Mouse (Mus musculus): ENCODE data around the gene Olfr1449. TPM values are rescaled to one million over a fixed set of nuclear protein-coding genes. Genes with fewer than 3 reads are reported as not detected.
"Not testable (repeated sequence)": the region's sequence is repeated elsewhere in the genome, so short reads cannot be mapped to it uniquely, and the experiment has no call there.

The Olfr1449 gene
- polyA plus RNA-seq, 1 experiment = not detected

- H3ac ChIP-seq (ENCODE audit: control insufficient read depth, insufficient read length) = no peak within 1 kb of the TSS
- TF ChIP-seq REST (IDR thresholded peaks at IDR 0.05; ENCODE audit: insufficient read depth, insufficient read length) = no peak
- TF ChIP-seq CEBPB (IDR thresholded peaks at IDR 0.05; ENCODE audit: insufficient read depth, poor library complexity, severe bottlenecking) = no peak
- no peak for TF ChIP-seq POLR2A (IDR thresholded peaks at IDR 0.05; ENCODE audit: insufficient read length, low read depth)
- no peak for TF ChIP-seq MYOG (IDR thresholded peaks at IDR 0.05; ENCODE audit: control insufficient read depth in 1 of 3, insufficient read depth in 1 of 3, insufficient read length in 2 of 3, low read depth in 2 of 3)
- no peak for TF ChIP-seq SRF (IDR thresholded peaks at IDR 0.05; ENCODE audit: control insufficient read depth, insufficient read length, low read depth)
- TF ChIP-seq TCF12 (IDR thresholded peaks at IDR 0.05; ENCODE audit: insufficient read depth, poor library complexity, severe bottlenecking) = no peak
- TF ChIP-seq POLR2AphosphoS2 (IDR thresholded peaks at IDR 0.05; ENCODE audit: insufficient read length, low read depth) = no peak
- TF ChIP-seq E2F4 (IDR thresholded peaks at IDR 0.05; ENCODE audit: insufficient read depth) = no peak
- no peak for TF ChIP-seq TCF3 (IDR thresholded peaks at IDR 0.05; ENCODE audit: insufficient read length, low read depth)
- no peak for TF ChIP-seq MAX (IDR thresholded peaks at IDR 0.05; ENCODE audit: low read depth)
- no peak for TF ChIP-seq USF1 (IDR thresholded peaks at IDR 0.05; ENCODE audit: low read depth)
- no peak for TF ChIP-seq MYOD1 (IDR thresholded peaks at IDR 0.05; ENCODE audit: control insufficient read depth in 1 of 3, insufficient read length in 2 of 3, low read depth in 2 of 3)
- H3K79me2 ChIP-seq (ENCODE audit: control insufficient read depth, insufficient read depth) = no peaks in the 10 kb centered on the region
- no peaks in the 10 kb centered on the region for H3K27me3 ChIP-seq (ENCODE audit: control insufficient read depth, insufficient read depth, insufficient read length)
- no peaks in the 10 kb centered on the region for H3K36me3 ChIP-seq (ENCODE audit: control insufficient read depth, insufficient read depth)
- H3K4me3 ChIP-seq = no peak within 1 kb of the TSS
- H3K4me2 ChIP-seq (ENCODE audit: low read depth) = no peak within 1 kb of the TSS
Measured at GRCm38 (mm10) chr19:12949958-12950357, 19.3 kb downstream of the Olfr1449 start, which contains the start of gene Olfr1450. Gene Olfr1450, plus strand, starts transcription at chr19:12950258.

GRCm38 (mm10) chr19:12970082-12970481 is 39.4 kb downstream of the Olfr1449 start:
- not testable (repeated sequence) for H3K27me3 ChIP-seq (ENCODE audit: control insufficient read depth, insufficient read depth, insufficient read length); H3ac ChIP-seq (ENCODE audit: control insufficient read depth, insufficient read length); H3K36me3 ChIP-seq (ENCODE audit: control insufficient read depth, insufficient read depth); H3K4me3 ChIP-seq; H3K79me2 ChIP-seq (ENCODE audit: control insufficient read depth, insufficient read depth); H3K4me2 ChIP-seq (ENCODE audit: low read depth)

Other genes starting within 250 kb of the Olfr1449 start
- not detected for gene Keg1, start 235.1 kb upstream of the Olfr1449 start, polyA plus RNA-seq (2012; fragmentation: generic; extraction: Trizol)
- 1.0 TPM for gene Cntf, start 165.2 kb upstream of the Olfr1449 start, polyA plus RNA-seq (2012; fragmentation: generic; extraction: Trizol)
- 28.9 TPM for gene Zfp91, start 134.7 kb upstream of the Olfr1449 start, polyA plus RNA-seq (2012; fragmentation: generic; extraction: Trizol)
- 0.18 TPM for gene Lpxn, start 134.6 kb upstream of the Olfr1449 start, polyA plus RNA-seq (2012; fragmentation: generic; extraction: Trizol)
- not detected for gene Gm5244, start 84.2 kb upstream of the Olfr1449 start, polyA plus RNA-seq (2012; fragmentation: generic; extraction: Trizol)
- gene Olfr1444, start 73.6 kb upstream of the Olfr1449 start, polyA plus RNA-seq (2012; fragmentation: generic; extraction: Trizol) = not detected
- gene Olfr1445, start 47.0 kb upstream of the Olfr1449 start, polyA plus RNA-seq (2012; fragmentation: generic; extraction: Trizol) = not detected
- not detected for gene Olfr1446, start 37.3 kb upstream of the Olfr1449 start, polyA plus RNA-seq (2012; fragmentation: generic; extraction: Trizol)
- gene Olfr1447, start 27.1 kb upstream of the Olfr1449 start, polyA plus RNA-seq (2012; fragmentation: generic; extraction: Trizol) = not detected
- not detected for gene Olfr1448, start 6.4 kb upstream of the Olfr1449 start, polyA plus RNA-seq (2012; fragmentation: generic; extraction: Trizol)
- not detected for gene Olfr1450, start 19.4 kb downstream of the Olfr1449 start, polyA plus RNA-seq (2012; fragmentation: generic; extraction: Trizol)
- gene Olfr1451, start 64.2 kb downstream of the Olfr1449 start, polyA plus RNA-seq (2012; fragmentation: generic; extraction: Trizol) = not detected
- not detected for gene Olfr1453, start 97.5 kb downstream of the Olfr1449 start, polyA plus RNA-seq (2012; fragmentation: generic; extraction: Trizol)
- gene Olfr1454, start 129.8 kb downstream of the Olfr1449 start, polyA plus RNA-seq (2012; fragmentation: generic; extraction: Trizol) = not detected
- not detected for gene Olfr1457, start 167.1 kb downstream of the Olfr1449 start, polyA plus RNA-seq (2012; fragmentation: generic; extraction: Trizol)
- gene Olfr1458, start 175.9 kb downstream of the Olfr1449 start, polyA plus RNA-seq (2012; fragmentation: generic; extraction: Trizol) = not detected
- gene Olfr1459, start 218.7 kb downstream of the Olfr1449 start, polyA plus RNA-seq (2012; fragmentation: generic; extraction: Trizol) = 0.01 TPM
- gene Olfr1461, start 232.2 kb downstream of the Olfr1449 start, polyA plus RNA-seq (2012; fragmentation: generic; extraction: Trizol) = not detected

Measured in myocyte (in vitro differentiated cells).